Mouse (Mus musculus): Measurements from ENCODE around the gene Med20. TPM values are rescaled to one million over a fixed set of nuclear protein-coding genes. Genes with fewer than 3 reads are reported as not detected.

Gene Med20
- polyA plus RNA-seq (2014; fragmentation: Nextera tagmentation; extraction: Ambion mirVana) = 30.3 and 36.4 TPM in 2 replicates

DNA sequence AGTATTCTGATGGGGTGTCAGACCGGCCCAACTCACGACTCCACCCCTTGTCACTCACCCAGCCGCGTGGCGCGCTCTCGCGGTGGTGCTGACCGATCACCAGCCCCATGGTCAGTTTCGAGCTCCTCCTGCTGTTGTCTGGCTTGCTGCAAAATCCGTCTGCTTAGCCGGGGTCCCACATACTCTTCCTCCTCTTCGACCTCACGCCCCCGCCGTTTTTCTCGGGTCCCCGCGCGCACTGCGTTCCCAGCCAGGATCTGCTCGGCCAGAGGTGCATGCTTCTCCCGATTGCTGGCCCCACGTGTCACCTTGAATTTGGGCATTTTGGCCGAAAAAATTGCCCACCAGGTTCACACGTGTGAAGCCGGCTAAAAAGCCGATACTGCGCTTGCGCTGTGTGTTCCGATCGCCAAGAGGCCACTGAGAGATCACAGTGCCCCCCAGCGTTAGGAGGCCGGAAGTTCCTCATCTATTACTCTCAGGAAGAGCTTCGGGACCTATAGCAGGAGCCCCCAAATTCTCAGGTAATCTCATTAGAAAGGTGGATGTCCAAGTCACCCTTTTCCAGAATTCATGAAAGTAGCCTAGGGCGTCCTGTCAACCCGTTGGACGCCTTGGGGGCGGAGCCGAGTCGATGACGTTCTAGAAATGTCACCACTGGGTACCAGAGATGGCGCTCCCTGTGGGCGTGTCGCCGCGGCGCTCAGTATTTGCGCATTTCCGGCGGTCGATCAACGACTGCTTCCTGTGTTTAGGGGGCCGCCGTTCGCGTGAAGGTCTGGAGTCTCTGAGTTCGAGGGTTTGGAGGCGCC lies at the start of gene Med20, which contains the start of the genes Bysl and Gm20517:
TSS of gene Med20 (plus strand) at position 734 of the 812 bp plus-strand sequence.
TSS of gene Bysl (minus strand) at position 644 of the 812 bp plus-strand sequence.
TSS of gene Gm20517 (plus strand) at position 741 of the 812 bp plus-strand sequence.
- H3K9ac ChIP-seq (ENCODE audit: low read depth, low read length) = peak within 1 kb of the TSS; percentile 92
- peak within 1 kb of the TSS; percentile 87 for H3K27ac ChIP-seq (ENCODE audit: low read depth, low read length)
- peaks cover 17% of the 10 kb centered on the region for H3K4me1 ChIP-seq (ENCODE audit: control insufficient read depth, insufficient read depth, low read length)
- peak; percentile 91 for ATAC-seq (replicated peaks; ENCODE audit: insufficient number of reproducible peaks, low FRiP score, low TSS enrichment)
- H3K27me3 ChIP-seq (ENCODE audit: control insufficient read depth, insufficient read depth, low read length) = no peaks in the 10 kb centered on the region
- WGBS (ENCODE audit: insufficient replicate concordance) = under 1% methylated on average over 59 of the region's 59 CpGs
- H3K36me3 ChIP-seq (ENCODE audit: control insufficient read depth, insufficient read depth, low read length) = peaks cover 11% of the 10 kb centered on the region
- H3K4me2 ChIP-seq = peak within 1 kb of the TSS; percentile 95
- H3K4me3 ChIP-seq (ENCODE audit: low read depth, low read length) = peak within 1 kb of the TSS; percentile 92
- H3K9me3 ChIP-seq (replicated peaks; ENCODE audit: control insufficient read depth, low read length) = no peaks in the 10 kb centered on the region

GRCm38 (mm10) chr17:47562875-47563274 lies 48.5 kb upstream of the Med20 start:
- no peak for ATAC-seq (replicated peaks; ENCODE audit: insufficient number of reproducible peaks, low FRiP score, low TSS enrichment)
- Histone ChIP-seq H3K4me2 (no peak overlapping the region), H3K27ac (ENCODE audit: low read depth, low read length) (no peak overlapping the region), H3K4me1 (ENCODE audit: control insufficient read depth, insufficient read depth, low read length) (peaks cover 4% of the 10 kb centered on the region), H3K9ac (ENCODE audit: low read depth, low read length) (no peak overlapping the region), H3K27me3 (ENCODE audit: control insufficient read depth, insufficient read depth, low read length) (no peaks in the 10 kb centered on the region), H3K4me3 (ENCODE audit: low read depth, low read length) (no peak overlapping the region), H3K9me3 (replicated peaks; ENCODE audit: control insufficient read depth, low read length) (no peaks in the 10 kb centered on the region), H3K36me3 (ENCODE audit: control insufficient read depth, insufficient read depth, low read length) (no peaks in the 10 kb centered on the region)
- WGBS (ENCODE audit: insufficient replicate concordance) = 81% methylated on average over 6 of the region's 6 CpGs

DNA sequence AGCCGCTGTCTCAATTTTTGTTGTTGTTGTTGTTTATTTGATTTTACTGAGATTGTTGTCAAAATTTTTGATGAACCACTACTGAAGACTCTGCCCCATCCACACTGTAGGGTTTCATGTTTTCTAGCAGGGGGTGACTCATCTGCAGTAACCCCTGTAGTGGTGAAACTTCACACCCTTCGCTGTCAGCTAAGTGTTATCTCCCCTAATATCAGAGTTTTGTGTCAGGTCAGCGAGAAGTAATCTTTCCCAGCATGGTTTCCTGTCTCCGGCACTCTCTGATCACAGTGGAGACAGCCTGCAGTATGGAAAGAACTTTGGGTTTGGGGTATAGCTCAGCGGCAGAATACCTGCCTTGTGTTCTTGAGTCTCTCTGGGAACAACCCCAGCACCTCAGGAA lies 46.8 kb upstream of the Med20 start:
- no peak for ATAC-seq (replicated peaks; ENCODE audit: insufficient number of reproducible peaks, low FRiP score, low TSS enrichment)
- H3K4me1 ChIP-seq (ENCODE audit: control insufficient read depth, insufficient read depth, low read length) = peaks cover 3% of the 10 kb centered on the region
- no peak overlapping the region for H3K9ac ChIP-seq (ENCODE audit: low read depth, low read length)
- H3K36me3 ChIP-seq (ENCODE audit: control insufficient read depth, insufficient read depth, low read length) = no peaks in the 10 kb centered on the region
- H3K4me3 ChIP-seq (ENCODE audit: low read depth, low read length) = no peak overlapping the region
- H3K9me3 ChIP-seq (replicated peaks; ENCODE audit: control insufficient read depth, low read length) = no peaks in the 10 kb centered on the region
- 48% methylated on average over 5 of the region's 5 CpGs for WGBS (ENCODE audit: insufficient replicate concordance)
- no peaks in the 10 kb centered on the region for H3K27me3 ChIP-seq (ENCODE audit: control insufficient read depth, insufficient read depth, low read length)
- H3K4me2 ChIP-seq = no peak overlapping the region
- H3K27ac ChIP-seq (ENCODE audit: low read depth, low read length) = no peak overlapping the region

DNA sequence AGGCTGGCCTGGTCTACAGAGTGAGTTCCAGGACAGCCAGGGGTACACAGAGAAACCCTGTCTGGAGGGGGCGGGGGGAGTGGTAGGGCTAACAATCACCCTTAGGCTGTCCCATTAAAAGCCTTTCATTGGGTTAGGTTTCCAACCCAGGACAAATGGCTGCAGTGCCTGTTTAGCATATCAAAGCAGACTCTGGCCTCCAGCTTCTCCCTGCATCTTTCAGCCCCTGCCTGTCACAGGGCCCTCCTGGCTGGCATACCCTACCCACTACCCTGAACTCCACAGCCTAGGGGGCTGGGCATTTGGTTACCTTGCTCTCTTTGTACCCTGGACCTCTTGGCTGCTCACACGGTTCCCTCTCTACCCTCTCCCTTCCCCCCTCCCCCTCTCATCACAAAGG lies 45.2 kb upstream of the Med20 start:
- Histone ChIP-seq H3K9me3 (replicated peaks; ENCODE audit: control insufficient read depth, low read length) (no peaks in the 10 kb centered on the region), H3K4me1 (ENCODE audit: control insufficient read depth, insufficient read depth, low read length) (no peaks in the 10 kb centered on the region; the same call in 1 of the 2 replicates), H3K36me3 (ENCODE audit: control insufficient read depth, insufficient read depth, low read length) (no peaks in the 10 kb centered on the region), H3K9ac (ENCODE audit: low read depth, low read length) (no peak overlapping the region), H3K4me2 (no peak overlapping the region), H3K27me3 (ENCODE audit: control insufficient read depth, insufficient read depth, low read length) (no peaks in the 10 kb centered on the region), H3K27ac (ENCODE audit: low read depth, low read length) (no peak overlapping the region), H3K4me3 (ENCODE audit: low read depth, low read length) (no peak overlapping the region)
- ATAC-seq (replicated peaks; ENCODE audit: insufficient number of reproducible peaks, low FRiP score, low TSS enrichment) = no peak; the same call in 1 of the 2 replicates
- 30% methylated on average over 2 of the region's 2 CpGs for WGBS (ENCODE audit: insufficient replicate concordance)

DNA sequence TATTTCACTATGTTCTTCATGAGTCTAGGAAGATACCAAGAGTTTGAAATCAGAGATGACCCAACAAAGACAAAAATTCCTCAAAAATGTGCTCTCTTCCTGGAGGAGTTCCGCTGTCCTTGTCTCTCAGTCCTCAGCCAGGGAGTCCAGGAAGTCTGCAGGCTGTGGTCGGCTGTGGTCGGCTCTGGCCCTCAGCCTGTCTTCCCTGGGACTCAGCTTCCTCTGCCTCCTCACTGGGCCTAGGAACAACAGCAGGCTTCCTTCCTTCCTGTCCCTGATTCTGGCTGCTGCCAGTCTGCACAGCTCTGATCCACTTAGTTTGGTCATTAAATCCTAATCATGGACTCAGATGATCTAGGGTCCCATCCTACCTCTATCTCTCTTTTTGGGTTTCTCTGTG lies 44.1 kb upstream of the Med20 start:
- H3K27ac ChIP-seq (ENCODE audit: low read depth, low read length) = 0 out of 2 replicates have a peak overlapping the region, but pooled peaks have one; percentile 50
- H3K9me3 ChIP-seq (replicated peaks; ENCODE audit: control insufficient read depth, low read length) = no peaks in the 10 kb centered on the region
- H3K4me3 ChIP-seq (ENCODE audit: low read depth, low read length) = no peak overlapping the region
- no peaks in the 10 kb centered on the region for H3K36me3 ChIP-seq (ENCODE audit: control insufficient read depth, insufficient read depth, low read length)
- no peak for ATAC-seq (replicated peaks; ENCODE audit: insufficient number of reproducible peaks, low FRiP score, low TSS enrichment)
- H3K4me1 ChIP-seq (ENCODE audit: control insufficient read depth, insufficient read depth, low read length) = no peaks in the 10 kb centered on the region; the same call in 1 of the 2 replicates
- no peaks in the 10 kb centered on the region for H3K27me3 ChIP-seq (ENCODE audit: control insufficient read depth, insufficient read depth, low read length)
- H3K9ac ChIP-seq (ENCODE audit: low read depth, low read length) = no peak overlapping the region
- H3K4me2 ChIP-seq = no peak overlapping the region
- 41% methylated on average over 3 of the region's 3 CpGs for WGBS (ENCODE audit: insufficient replicate concordance)

DNA sequence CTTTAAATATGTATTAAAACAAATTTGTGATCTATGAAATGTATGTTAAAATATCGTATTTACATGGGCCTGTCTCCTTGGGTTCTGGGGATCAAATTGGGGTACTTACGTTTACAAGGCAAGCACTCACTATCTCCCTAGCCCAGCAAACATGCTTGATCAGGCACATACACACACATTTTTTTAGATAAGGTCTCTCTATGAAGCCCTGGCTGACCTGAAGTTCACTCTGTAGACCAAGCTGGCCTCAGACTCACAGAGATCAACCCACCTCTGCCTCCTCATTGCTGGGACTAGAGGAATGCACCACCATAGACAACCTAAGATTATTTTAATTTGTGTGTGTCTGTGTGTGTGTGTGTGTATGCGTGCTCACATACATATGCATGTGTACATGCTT lies 43.0 kb upstream of the Med20 start:
- Histone ChIP-seq H3K27ac (ENCODE audit: low read depth, low read length) (no peak overlapping the region), H3K27me3 (ENCODE audit: control insufficient read depth, insufficient read depth, low read length) (no peaks in the 10 kb centered on the region), H3K4me3 (ENCODE audit: low read depth, low read length) (no peak overlapping the region), H3K36me3 (ENCODE audit: control insufficient read depth, insufficient read depth, low read length) (no peaks in the 10 kb centered on the region), H3K4me1 (ENCODE audit: control insufficient read depth, insufficient read depth, low read length) (no peaks in the 10 kb centered on the region; the same call in 1 of the 2 replicates), H3K4me2 (no peak overlapping the region), H3K9me3 (replicated peaks; ENCODE audit: control insufficient read depth, low read length) (no peaks in the 10 kb centered on the region), H3K9ac (ENCODE audit: low read depth, low read length) (no peak overlapping the region)
- 82% methylated on average over 3 of the region's 3 CpGs for WGBS (ENCODE audit: insufficient replicate concordance)
- 0 out of 2 replicates have a peak, but pooled peaks have one; percentile 35 for ATAC-seq (replicated peaks; ENCODE audit: insufficient number of reproducible peaks, low FRiP score, low TSS enrichment)

DNA sequence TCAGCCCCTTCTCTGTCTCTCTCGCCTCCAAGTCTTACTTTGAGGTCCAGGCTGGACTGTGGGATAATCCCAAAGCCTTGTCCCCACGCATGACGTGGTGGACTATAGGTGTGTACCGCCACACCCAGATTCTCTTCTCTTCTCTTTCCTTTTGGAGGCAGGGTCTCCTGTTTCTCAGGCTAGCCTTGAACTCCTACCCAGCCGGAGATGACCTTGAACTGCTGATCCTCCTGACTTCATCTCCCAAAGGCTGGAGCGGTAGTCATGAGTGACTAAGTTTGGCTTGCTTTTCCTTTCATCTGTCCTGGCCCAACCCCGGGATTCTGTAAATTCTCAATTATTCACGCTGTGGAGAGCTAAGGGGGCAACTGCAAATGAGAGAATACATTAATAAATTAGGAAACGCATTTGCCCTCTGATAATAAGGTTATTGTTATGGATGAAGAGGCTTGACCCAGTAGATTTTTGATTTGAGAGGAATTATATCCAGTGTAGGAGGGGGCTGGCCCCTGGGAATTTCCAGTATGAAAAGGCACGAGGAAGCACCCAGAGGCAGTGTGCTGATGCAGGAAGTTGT lies 42.3 kb upstream of the Med20 start:
- no peaks in the 10 kb centered on the region for H3K27me3 ChIP-seq (ENCODE audit: control insufficient read depth, insufficient read depth, low read length)
- no peak overlapping the region for H3K9ac ChIP-seq (ENCODE audit: low read depth, low read length)
- no peak overlapping the region for H3K27ac ChIP-seq (ENCODE audit: low read depth, low read length)
- H3K9me3 ChIP-seq (replicated peaks; ENCODE audit: control insufficient read depth, low read length) = no peaks in the 10 kb centered on the region
- H3K36me3 ChIP-seq (ENCODE audit: control insufficient read depth, insufficient read depth, low read length) = no peaks in the 10 kb centered on the region
- ATAC-seq (replicated peaks; ENCODE audit: insufficient number of reproducible peaks, low FRiP score, low TSS enrichment) = no peak
- no peak overlapping the region for H3K4me2 ChIP-seq
- H3K4me1 ChIP-seq (ENCODE audit: control insufficient read depth, insufficient read depth, low read length) = no peaks in the 10 kb centered on the region; the same call in 1 of the 2 replicates
- H3K4me3 ChIP-seq (ENCODE audit: low read depth, low read length) = no peak overlapping the region
- WGBS (ENCODE audit: insufficient replicate concordance) = 85% methylated on average over 10 of the region's 10 CpGs

DNA sequence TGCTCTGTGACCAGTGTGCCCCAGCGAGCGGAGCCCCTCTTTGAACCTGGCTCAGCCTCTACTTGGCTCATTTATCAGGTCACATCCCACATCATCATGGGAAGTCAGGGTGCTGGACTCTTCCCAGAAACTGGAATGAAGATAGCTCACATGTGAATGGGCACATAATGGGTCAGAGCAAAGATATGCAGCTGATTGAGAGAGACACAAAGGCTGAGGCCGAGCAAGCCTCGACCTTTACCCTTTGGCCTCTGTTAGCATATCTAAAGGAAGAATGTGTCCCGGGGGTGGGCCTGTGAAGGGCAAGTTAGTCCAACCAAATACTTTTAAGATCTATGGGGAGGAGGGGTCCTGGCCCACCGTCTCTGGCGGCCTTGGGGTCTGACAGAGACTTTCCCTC lies 39.8 kb upstream of the Med20 start:
- Histone ChIP-seq H3K27me3 (ENCODE audit: control insufficient read depth, insufficient read depth, low read length) (no peaks in the 10 kb centered on the region), H3K27ac (ENCODE audit: low read depth, low read length) (no peak overlapping the region), H3K9me3 (replicated peaks; ENCODE audit: control insufficient read depth, low read length) (no peaks in the 10 kb centered on the region), H3K9ac (ENCODE audit: low read depth, low read length) (no peak overlapping the region), H3K4me2 (no peak overlapping the region), H3K4me3 (ENCODE audit: low read depth, low read length) (no peak overlapping the region), H3K4me1 (ENCODE audit: control insufficient read depth, insufficient read depth, low read length) (no peaks in the 10 kb centered on the region), H3K36me3 (ENCODE audit: control insufficient read depth, insufficient read depth, low read length) (no peaks in the 10 kb centered on the region)
- no peak for ATAC-seq (replicated peaks; ENCODE audit: insufficient number of reproducible peaks, low FRiP score, low TSS enrichment)
- 51% methylated on average over 7 of the region's 7 CpGs for whole genome bisulfite sequencing (ENCODE audit: insufficient replicate concordance)

Measured in heart, embryonic 11.5 days (tissue).